ENCODE assay signal across 20 mouse cellular contexts in the genomic region with DNA sequence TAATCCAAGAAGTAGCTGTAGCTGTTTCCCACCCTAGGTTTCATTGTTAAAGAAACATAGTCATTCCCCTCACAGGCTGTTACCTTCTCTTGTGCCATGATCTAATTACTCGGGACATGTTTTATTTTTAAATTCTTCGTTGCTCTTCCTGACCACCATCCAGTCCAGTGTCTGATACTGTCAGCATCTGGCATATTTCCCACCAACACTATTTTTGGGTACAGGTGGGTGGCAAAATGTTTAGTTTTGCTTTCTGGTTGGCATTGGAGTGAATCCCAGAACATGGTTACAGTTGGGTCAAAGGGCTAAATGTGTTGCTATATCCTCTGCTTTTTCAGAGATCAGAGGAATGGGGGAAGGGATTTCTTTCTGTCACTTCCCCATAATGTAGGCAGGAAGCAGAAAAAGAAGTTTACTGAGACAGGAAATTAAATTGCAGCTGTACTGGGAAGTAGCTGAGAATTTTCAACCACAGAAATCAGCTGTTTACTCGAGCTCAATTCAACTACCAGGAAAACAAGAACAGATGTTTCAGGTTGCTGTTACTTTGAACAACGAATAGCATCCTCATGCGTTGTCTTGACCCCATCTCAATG. TPM values are rescaled to one million over a fixed set of nuclear protein-coding genes. Genes with fewer than 3 reads are reported as not detected.
DNase-seq lines count a peak whose midpoint lies in the region; ATAC-seq and TF ChIP-seq lines count a peak whose summit lies in the region.
"Had no signal": no experiment of that assay in that cellular context is flagged by ENCODE, and none has a peak within 500 bp of the region (broad histone marks: within the 10 kb centered on the region; RNA-seq: fewer than 3 reads in every experiment).

No protein-coding gene starts in this region.

- WGBS in liver, adult 2 months: 13% methylated on average over 5 of the region's 5 CpGs
- 59% methylated on average over 5 of the region's 5 CpGs for WGBS in liver, embryonic 11.5 days
- WGBS in forebrain, embryonic 10.5 days: 74% methylated on average over 5 of the region's 5 CpGs

- no peak overlapping the region; the same call in 1 of the 2 replicates for H3K4me3 ChIP-seq in liver, adult 2 months (ENCODE audit: insufficient read depth, low read depth, low read length)
- H3K4me3 ChIP-seq in liver, embryonic 11.5 days (ENCODE audit: low read depth, low read length): no peak overlapping the region
- H3K4me3 ChIP-seq in forebrain, embryonic 10.5 days: no peak overlapping the region
- H3K4me3 ChIP-seq: embryonic facial prominence, embryonic 13.5 days; forebrain, embryonic 13.5 days; heart, embryonic 13.5 days had no signal

- TF ChIP-seq CTCF in liver, adult 2 months (IDR thresholded peaks at IDR 0.05; ENCODE audit: low read depth, low read length): no peak

- H3K4me2 ChIP-seq in liver, embryonic 11.5 days: no peak overlapping the region
- H3K4me2 ChIP-seq: embryonic facial prominence, embryonic 13.5 days; forebrain, embryonic 13.5 days; heart, embryonic 13.5 days had no signal

- no peak for ATAC-seq in liver, embryonic 11.5 days (replicated peaks; ENCODE audit: low FRiP score)
- peak; percentile 50; the same call in 1 of the 2 replicates for ATAC-seq in common myeloid progenitor, adult 5-6 weeks (replicated peaks; ENCODE audit: low read depth, poor library complexity, severe bottlenecking)
- ATAC-seq in megakaryocyte progenitor cell, adult 5-6 weeks (replicated peaks; ENCODE audit: poor library complexity): peak; percentile 64
- ATAC-seq: forebrain, embryonic 13.5 days; forebrain, postnatal 0 days; hindbrain, embryonic 16.5 days; inflammation-experienced regulatory T-cells, adult 6 months had no signal

- H3K27me3 ChIP-seq in liver, adult 2 months (ENCODE audit: control insufficient read depth, insufficient read depth, low read length): no peaks in the 10 kb centered on the region
- no peaks in the 10 kb centered on the region for H3K27me3 ChIP-seq in liver, embryonic 11.5 days (replicated peaks; ENCODE audit: control insufficient read depth, insufficient read depth, low read length)
- H3K27me3 ChIP-seq in forebrain, embryonic 10.5 days (ENCODE audit: poor library complexity, severe bottlenecking): 0 out of 2 replicates have a peak, but pooled peaks cover under 1% of the 10 kb centered on the region
- H3K27me3 ChIP-seq: CH12.LX; embryonic facial prominence, embryonic 13.5 days; forebrain, embryonic 13.5 days; heart, embryonic 13.5 days had no signal

- no peaks in the 10 kb centered on the region for H3K36me3 ChIP-seq in liver, adult 2 months (ENCODE audit: control insufficient read depth, insufficient read depth, low read length)
- H3K36me3 ChIP-seq in liver, embryonic 11.5 days (ENCODE audit: control insufficient read depth, insufficient read depth, low read length): no peaks in the 10 kb centered on the region
- H3K36me3 ChIP-seq in forebrain, embryonic 10.5 days (replicated peaks): no peaks in the 10 kb centered on the region
- H3K36me3 ChIP-seq: embryonic facial prominence, embryonic 13.5 days; heart, embryonic 13.5 days had no signal

- H3K9me3 ChIP-seq in liver, embryonic 11.5 days (ENCODE audit: control insufficient read depth, low read length): no peaks in the 10 kb centered on the region
- no peaks in the 10 kb centered on the region for H3K9me3 ChIP-seq in forebrain, embryonic 10.5 days
- H3K9me3 ChIP-seq: embryonic facial prominence, embryonic 13.5 days; forebrain, embryonic 13.5 days; heart, embryonic 13.5 days had no signal

- peak overlapping the region; percentile 99 for H3K27ac ChIP-seq in liver, adult 2 months (replicated peaks; ENCODE audit: insufficient read depth, low read depth, low read length)
- no peak overlapping the region for H3K27ac ChIP-seq in liver, embryonic 11.5 days (ENCODE audit: low read depth, low read length)
- H3K27ac ChIP-seq in forebrain, embryonic 10.5 days: no peak overlapping the region
- H3K27ac ChIP-seq: embryonic facial prominence, embryonic 13.5 days; forebrain, embryonic 13.5 days; heart, embryonic 13.5 days had no signal

- peak; percentile 96 for DNase-seq in liver, adult 2 months (ENCODE audit: extremely low read depth, low read depth, low spot score)
- DNase-seq in liver, embryonic 11.5 days (ENCODE audit: low spot score): no peak
- peak; percentile 10 for DNase-seq in Muller cell, postnatal 12 days (ENCODE audit: inconsistent ontology term)
- no peak for DNase-seq in forebrain, embryonic 10.5 days (ENCODE audit: extremely low spot score, low spot score)
- no peak for DNase-seq in layer of hippocampus, postnatal 25 days (ENCODE audit: extremely low spot score in 1 of 2, low spot score in 1 of 2)
- DNase-seq: adrenal gland, adult 8-10 months; cerebellum, adult 11 months; cerebellum, adult 9-10 months; cerebellum, postnatal 25 days; forebrain, postnatal 0 days; gastrocnemius, postnatal 14 days; heart, postnatal 14 days had no signal

- H3K4me1 ChIP-seq in liver, adult 2 months (ENCODE audit: control insufficient read depth, insufficient read depth, low read length): peaks cover 21% of the 10 kb centered on the region
- H3K4me1 ChIP-seq in liver, embryonic 11.5 days (replicated peaks; ENCODE audit: control insufficient read depth, insufficient read depth, low read length): no peaks in the 10 kb centered on the region
- peaks cover 7% of the 10 kb centered on the region for H3K4me1 ChIP-seq in forebrain, embryonic 10.5 days

- no peaks in the 10 kb centered on the region for H3K79me2 ChIP-seq in liver, adult 2 months (ENCODE audit: control insufficient read depth, insufficient read depth, low read length)

- TF ChIP-seq POLR2A in liver, adult 2 months (IDR thresholded peaks at IDR 0.05; ENCODE audit: extremely low read depth, insufficient read depth, low read length): no peak

- H3K9ac ChIP-seq in liver, adult 2 months (ENCODE audit: low read depth, low read length): peak overlapping the region; percentile 34; the same call in 1 of the 2 replicates
- no peak overlapping the region for H3K9ac ChIP-seq in liver, embryonic 11.5 days (ENCODE audit: low read depth, low read length)
- H3K9ac ChIP-seq: embryonic facial prominence, embryonic 13.5 days; forebrain, embryonic 13.5 days; forebrain, postnatal 0 days; heart, embryonic 13.5 days had no signal

RNA-seq across cellular contexts. Expression of a gene that starts 4.8 kb away (rescaled TPM):
- total RNA-seq in liver, adult 2 months (2014; rRNA removed): 76.6 and 90.1 TPM in 2 replicates
- 38.3 and 40.9 TPM in 2 replicates for polyA plus RNA-seq in liver, adult 2 months (2012; rRNA removed)
- 0.29 and 0.86 TPM in 2 replicates for polyA plus RNA-seq in liver, embryonic 11.5 days (2014; fragmentation: Nextera tagmentation; extraction: Ambion mirVana)
- total RNA-seq in common myeloid progenitor, adult 5-6 weeks (2017): not detected in 2 replicates
- total RNA-seq in megakaryocyte progenitor cell, adult 5-6 weeks (2015): 0.12 TPM in 1 of 2 replicates, not detected in the other
- not detected in 2 replicates for total RNA-seq in megakaryocyte progenitor cell, adult 5-6 weeks (2017)
- polyA plus RNA-seq in forebrain, embryonic 10.5 days (2016; fragmentation: Nextera tagmentation; extraction: Ambion mirVana): 0.09 and 0.21 TPM in 2 replicates
- under 1 TPM in 1 of 2 experiments, not detected in 1; 0.07 TPM for total RNA-seq in layer of hippocampus, postnatal 25 days (2021)
- polyA plus RNA-seq: inflammation-experienced regulatory T-cells, adult 6 months had no signal

Comparison
In these comparisons a context has a peak if more than half of its experiments do, and no peak if none do; other contexts are left out.
1. DNase-seq: peak in liver, adult 2 months (single experiment) and Muller cell, postnatal 12 days (single experiment); none in liver, embryonic 11.5 days (single experiment), forebrain, embryonic 10.5 days (single experiment) and layer of hippocampus, postnatal 25 days (0 of 2).
2. RNA of a gene that starts 4.8 kb away (total RNA-seq): 76.6 to 90.1 TPM in liver, adult 2 months; 0.07 TPM in layer of hippocampus, postnatal 25 days, not detected in common myeloid progenitor, adult 5-6 weeks and 0.12 TPM in megakaryocyte progenitor cell, adult 5-6 weeks; every median in the first group is over 10 times any median in the second.